Mouse (Mus musculus): ENCODE data around the gene Golga3. TPM values are rescaled to one million over a fixed set of nuclear protein-coding genes. Genes with fewer than 3 reads are reported as not detected.

The Golga3 gene
- polyA plus RNA-seq, 2 experiments from 2014 or later: 19.7 to 37.2 TPM

- ATAC-seq: no peak
These were observed 55.1 kb downstream of the Golga3 start for GRCm38 (mm10) chr5:110231638-110232037.

- no peak for ATAC-seq
These were observed 55.8 kb downstream of the Golga3 start for GRCm38 (mm10) chr5:110232346-110232745.

- ATAC-seq: no peak
These were observed 67.6 kb downstream of the Golga3 start for GRCm38 (mm10) chr5:110244091-110244490.

GRCm38 (mm10) chr5:110266941-110267340, 90.4 kb downstream of the Golga3 start:
- ATAC-seq: no peak

GRCm38 (mm10) chr5:110269141-110270101, 92.9 kb downstream of the Golga3 start, which contains the start of gene Pgam5:
Gene Pgam5 (minus strand): TSS chr5:110269913.
- peak; percentile 80 for ATAC-seq

- ATAC-seq: no peak
These were observed 93.7 kb downstream of the Golga3 start for GRCm38 (mm10) chr5:110270242-110270641.

GRCm38 (mm10) chr5:110274147-110274546, 97.6 kb downstream of the Golga3 start:
- ATAC-seq: peak; percentile 69

GRCm38 (mm10) chr5:110274846-110275245, 98.3 kb downstream of the Golga3 start:
- no peak for ATAC-seq

Other genes starting within 250 kb of the Golga3 start
- gene Zfp932, start 180.2 kb upstream of the Golga3 start, polyA plus RNA-seq (2017; shearing (Covaris generic)): 10 to 100 TPM; 29.5 to 37.3 TPM
- gene Gm17655, start 104.2 kb upstream of the Golga3 start, polyA plus RNA-seq (2017; shearing (Covaris generic)): 10 to 100 TPM in 1 of 2 experiments, 1 to 10 TPM in 1; 7.3 to 14.2 TPM
- gene Gm35315, start 82.3 kb upstream of the Golga3 start, polyA plus RNA-seq (2017; shearing (Covaris generic)): 1 to 10 TPM; 2.0 to 3.1 TPM
- gene Plcxd1, start 76.7 kb upstream of the Golga3 start, polyA plus RNA-seq (2017; shearing (Covaris generic)): 1 to 10 TPM in 1 of 2 experiments, under 1 TPM in 1; 0.89 to 2.3 TPM
- 10 to 100 TPM; 10.9 to 18.3 TPM for gene Gtpbp6, start 68.5 kb upstream of the Golga3 start, polyA plus RNA-seq (2017; shearing (Covaris generic))
- 1 to 10 TPM; 4.0 to 4.5 TPM for gene Zfp605, start 66.6 kb upstream of the Golga3 start, polyA plus RNA-seq (2017; shearing (Covaris generic))
- gene Chfr, start 40.9 kb upstream of the Golga3 start, polyA plus RNA-seq (2017; shearing (Covaris generic)): 10 to 100 TPM; 51.4 to 68.2 TPM
- gene Ankle2, start 54.3 kb downstream of the Golga3 start, polyA plus RNA-seq (2017; shearing (Covaris generic)): 10 to 100 TPM; 11.4 to 16.4 TPM
- gene Pgam5, start 93.2 kb downstream of the Golga3 start, polyA plus RNA-seq (2017; shearing (Covaris generic)): 10 to 100 TPM; 29.2 to 31.7 TPM
- 1 to 10 TPM; 1.1 to 2.7 TPM for gene Pxmp2, start 109.5 kb downstream of the Golga3 start, polyA plus RNA-seq (2017; shearing (Covaris generic))
- gene Pole, start 109.6 kb downstream of the Golga3 start, polyA plus RNA-seq (2017; shearing (Covaris generic)): 1 to 10 TPM; 4.8 to 6.5 TPM
- not detected for gene P2rx2, start 166.5 kb downstream of the Golga3 start, polyA plus RNA-seq (2017; shearing (Covaris generic))
- gene Lrcol1, start 168.0 kb downstream of the Golga3 start, polyA plus RNA-seq (2017; shearing (Covaris generic)): not detected

Measured in CD4-positive, CD25-positive, alpha-beta regulatory T cell, adult 4 months (primary cell).